Mouse (Mus musculus) MEL (cell line): ENCODE data around the gene Hacd2.

Source experiments
- CTCF ChIP-seq, 3 experiments: IDR thresholded peaks in 2 of 3; conservative IDR thresholded peaks in 1 of 3; 2 replicates each; pipeline ENCODE4 v1.5.1; 2011 to 2012; ENCODE audit warnings: low read length in 3 of 3, low read depth in 2 of 3, mild to moderate bottlenecking in 2 of 3, improper control_type of control experiment in 1 of 3, inconsistent platforms in 1 of 3, mixed read lengths in 1 of 3, moderate library complexity in 1 of 3; ENCODE audit not compliant: control insufficient read depth in 1 of 3, insufficient read depth in 1 of 3, poor library complexity in 1 of 3, severe bottlenecking in 1 of 3
- MXI1 ChIP-seq: IDR thresholded peaks from 2 replicates; pipeline ENCODE4 v1.6.1; 2011; ENCODE audit warnings: mild to moderate bottlenecking, low read depth, low read length, improper control_type of control experiment
- MYB ChIP-seq: IDR thresholded peaks from 2 replicates; pipeline ENCODE4 v1.6.1; 2011; ENCODE audit warnings: mild to moderate bottlenecking, low read depth, low read length, improper control_type of control experiment
- POLR2A ChIP-seq, 2 experiments: IDR thresholded peaks; 2 replicates each; pipeline ENCODE4 v1.6.1; 2011 to 2012; ENCODE audit warnings: low read length in 2 of 2, mild to moderate bottlenecking in 2 of 2, control low read depth in 1 of 2, improper control_type of control experiment in 1 of 2, low read depth in 1 of 2, moderate library complexity in 1 of 2; ENCODE audit not compliant: control insufficient read depth in 1 of 2, insufficient read depth in 1 of 2, poor library complexity in 1 of 2
- POLR2AphosphoS5 ChIP-seq: IDR thresholded peaks from 2 replicates; pipeline ENCODE4 v1.6.1; 2012; ENCODE audit warnings: low read depth, borderline replicate concordance, mild to moderate bottlenecking, inconsistent platforms, low read length, moderate library complexity, mixed read lengths
- RAD21 ChIP-seq: IDR thresholded peaks from 2 replicates; pipeline ENCODE4 v1.6.1; 2011; ENCODE audit warnings: mild to moderate bottlenecking, low read depth, low read length, improper control_type of control experiment
- SMC3 ChIP-seq: IDR thresholded peaks from 2 replicates; pipeline ENCODE4 v1.6.1; 2011; ENCODE audit warnings: low read depth, low read length, improper control_type of control experiment
- ZNF384 ChIP-seq: IDR thresholded peaks from 2 replicates; pipeline ENCODE4 v1.6.1; 2012; ENCODE audit warnings: low read depth, mild to moderate bottlenecking, inconsistent platforms, low read length, improper control_type of control experiment

GRCm38 (mm10) chr16:35109656-35110291 is 87.5 kb downstream of the Hacd2 start:
- TF ChIP-seq POLR2A (IDR thresholded peaks at IDR 0.05; ENCODE audit: control insufficient read depth in 1 of 2, insufficient read depth in 1 of 2, low read depth in 1 of 2, low read length in 2 of 2, poor library complexity in 1 of 2) (no peak), CTCF (IDR thresholded peaks at IDR 0.05 in 2 of 3, conservative IDR thresholded peaks at IDR 0.05 in 1 of 3; ENCODE audit: control insufficient read depth in 1 of 3, insufficient read depth in 1 of 3, low read depth in 2 of 3, low read length in 3 of 3, poor library complexity in 1 of 3, severe bottlenecking in 1 of 3) (no peak), ZNF384 (no peak), RAD21 (no peak), MYB (no peak), POLR2AphosphoS5 (no peak), MXI1 (no peak), SMC3 (no peak)
